Comparison of ENCODE assay signal across 15 mouse cellular contexts in genomic region chr2:12205875-12206274, GRCm38 (mm10).
DNase-seq lines count a peak whose midpoint lies in the region; TF ChIP-seq lines count a peak whose summit lies in the region.
"Had no signal": no experiment of that assay in that cellular context is flagged by ENCODE, and none has a peak within 500 bp of the region (broad histone marks: within the 10 kb centered on the region; RNA-seq: fewer than 3 reads in every experiment).

No protein-coding gene starts in this region.

- no peak for TF ChIP-seq CTCF in brain, embryonic 14.5 days (IDR thresholded peaks at IDR 0.05; ENCODE audit: borderline replicate concordance, extremely low read depth, insufficient read depth, insufficient read length)

- peak; percentile 17 to 21 for DNase-seq in cerebellum, postnatal 14 days
- DNase-seq in cerebellum, adult 9-10 months: no peak
- DNase-seq in ES-CJ7 (ENCODE audit: low read depth, low spot score): peak; percentile 74
- peak; percentile 54 for DNase-seq in R1 (ENCODE audit: low read depth, low spot score)
- peak; percentile 9 for DNase-seq in brain, embryonic 14.5 days (ENCODE audit: low read depth)
- no peak for DNase-seq in spleen, postnatal 36 days (ENCODE audit: low spot score in 2 of 2)
- no peak for DNase-seq in thymus, postnatal 4 days
- DNase-seq: adrenal gland, adult 2 months; adrenal gland, postnatal 25 days; cerebellum, adult 11-12 months; cerebellum, adult 9-11 months; gastrocnemius, postnatal 10 days; heart, adult 18-20 months; heart, postnatal 10 days; heart, postnatal 4 days had no signal

- no peak for TF ChIP-seq POLR2A in brain, embryonic 14.5 days (IDR thresholded peaks at IDR 0.05; ENCODE audit: borderline replicate concordance, extremely low read depth, insufficient read depth, insufficient read length, poor library complexity, severe bottlenecking)

Comparison
In these comparisons a context has a peak if more than half of its experiments do, and no peak if none do; other contexts are left out.
1. DNase-seq: peak in cerebellum, postnatal 14 days (2 of 2), ES-CJ7 (single experiment), R1 (single experiment) and brain, embryonic 14.5 days (single experiment); none in cerebellum, adult 9-10 months (single experiment), spleen, postnatal 36 days (0 of 2) and thymus, postnatal 4 days (single experiment).